9 mouse cellular contexts compared by ENCODE assay signal in the genomic region with DNA sequence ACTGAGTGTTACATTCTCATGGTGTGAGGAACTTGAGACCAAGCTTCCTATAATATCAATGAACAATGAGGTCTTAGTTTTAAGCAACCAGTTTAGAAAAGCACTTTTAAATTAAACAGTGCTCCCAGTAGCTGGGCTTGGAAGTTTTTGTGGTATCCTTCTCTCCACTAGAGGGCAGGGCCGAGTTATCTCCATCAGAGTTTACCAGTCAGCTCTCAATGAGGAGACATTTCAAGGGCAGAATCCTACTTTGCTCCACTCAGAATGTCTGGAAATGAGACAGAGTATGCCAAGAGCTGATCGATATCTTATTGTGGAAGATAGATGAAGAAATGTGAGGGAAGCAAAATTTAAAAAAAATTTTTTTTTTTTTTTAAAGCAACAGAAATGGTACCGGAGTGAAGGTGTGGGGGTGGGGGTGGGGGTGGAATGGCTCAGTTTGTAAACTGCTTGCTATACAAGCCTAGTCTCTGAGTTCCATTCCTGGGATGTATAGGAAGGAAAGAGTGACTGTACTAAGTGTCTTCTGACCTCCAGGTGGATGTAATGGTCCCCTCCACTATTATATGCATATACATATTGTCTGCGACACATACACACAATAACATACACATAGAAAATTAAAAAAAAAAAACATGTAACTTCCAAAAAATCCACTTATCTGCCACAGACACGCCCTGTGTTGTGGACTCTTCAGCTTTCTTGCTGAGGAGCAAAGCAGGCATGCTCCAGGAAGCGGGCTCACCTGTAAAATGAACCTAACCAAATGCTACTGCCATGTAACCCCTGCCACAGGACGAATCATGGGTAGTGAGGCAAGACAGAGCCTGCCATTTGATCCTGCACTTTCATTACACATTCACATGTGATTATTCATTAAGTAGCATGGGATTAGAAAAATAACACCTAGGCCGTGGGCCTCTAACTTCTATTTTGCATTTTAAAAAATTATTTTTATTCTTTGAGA.
A peak's percentile ranks its signal among the peaks of the same experiment; 100 is the strongest.
DNase-seq lines count a peak whose midpoint lies in the region; ATAC-seq and TF ChIP-seq lines count a peak whose summit lies in the region.
"Had no signal": no experiment of that assay in that cellular context is flagged by ENCODE, and none has a peak within 500 bp of the region (broad histone marks: within the 10 kb centered on the region; RNA-seq: fewer than 3 reads in every experiment).

No protein-coding gene starts in this region.

- peak; percentile 50; the same call in 1 of the 2 replicates for TF ChIP-seq CTCF in liver, embryonic 14.5 days (IDR thresholded peaks at IDR 0.05; ENCODE audit: low read depth)

- H3K9me3 ChIP-seq in embryonic facial prominence, embryonic 12.5 days: no peaks in the 10 kb centered on the region
- no peaks in the 10 kb centered on the region for H3K9me3 ChIP-seq in liver, embryonic 14.5 days (ENCODE audit: control insufficient read depth, low read length)
- H3K9me3 ChIP-seq in neural tube, embryonic 13.5 days: no peaks in the 10 kb centered on the region
- H3K9me3 ChIP-seq: embryonic facial prominence, embryonic 15.5 days had no signal

- ATAC-seq in embryonic facial prominence, embryonic 12.5 days (ENCODE audit: insufficient number of reproducible peaks, insufficient read depth, low FRiP score, low TSS enrichment): peak; percentile 60; the same call in 1 of the 2 replicates
- no peak for ATAC-seq in liver, embryonic 14.5 days (ENCODE audit: insufficient read depth)
- ATAC-seq in neural tube, embryonic 13.5 days (ENCODE audit: low read depth): peak; percentile 81
- no peak for ATAC-seq in erythroblast, adult 5-6 weeks (replicated peaks; ENCODE audit: low FRiP score, poor library complexity, severe bottlenecking)

- no peak overlapping the region for H3K9ac ChIP-seq in embryonic facial prominence, embryonic 12.5 days
- H3K9ac ChIP-seq in liver, embryonic 14.5 days (replicated peaks): no peak overlapping the region
- no peak overlapping the region for H3K9ac ChIP-seq in neural tube, embryonic 13.5 days
- H3K9ac ChIP-seq: embryonic facial prominence, embryonic 15.5 days had no signal

- DNase-seq in ES-CJ7 (ENCODE audit: low read depth, low spot score): peak; percentile 71
- peak; percentile 52 to 74 for DNase-seq in adrenal gland, postnatal 36 days
- DNase-seq in heart, postnatal 4 days: peak; percentile 66
- DNase-seq in kidney, postnatal 4 days: peak; percentile 71 to 76
- no peak for DNase-seq in liver, embryonic 14.5 days (ENCODE audit: low read depth in 3 of 3, low spot score in 3 of 3)

- no peak overlapping the region for H3K27ac ChIP-seq in embryonic facial prominence, embryonic 12.5 days
- no peak overlapping the region for H3K27ac ChIP-seq in liver, embryonic 14.5 days
- H3K27ac ChIP-seq in neural tube, embryonic 13.5 days (replicated peaks): no peak overlapping the region
- H3K27ac ChIP-seq: embryonic facial prominence, embryonic 15.5 days had no signal

- no peak for TF ChIP-seq EP300 in liver, embryonic 14.5 days (IDR thresholded peaks at IDR 0.05; ENCODE audit: low read depth)

- WGBS in embryonic facial prominence, embryonic 12.5 days: 64% methylated on average over 8 of the region's 8 CpGs
- 50% methylated on average over 8 of the region's 8 CpGs for WGBS in liver, embryonic 14.5 days (ENCODE audit: insufficient replicate concordance)
- 64% methylated on average over 8 of the region's 8 CpGs for WGBS in neural tube, embryonic 13.5 days

- no peaks in the 10 kb centered on the region for H3K27me3 ChIP-seq in embryonic facial prominence, embryonic 12.5 days
- H3K27me3 ChIP-seq in liver, embryonic 14.5 days (ENCODE audit: control insufficient read depth, insufficient read depth, low read length): no peaks in the 10 kb centered on the region
- H3K27me3 ChIP-seq in neural tube, embryonic 13.5 days: no peaks in the 10 kb centered on the region
- H3K27me3 ChIP-seq: embryonic facial prominence, embryonic 15.5 days had no signal

- H3K4me2 ChIP-seq in embryonic facial prominence, embryonic 12.5 days (replicated peaks): no peak overlapping the region
- H3K4me2 ChIP-seq in liver, embryonic 14.5 days (ENCODE audit: low read depth): no peak overlapping the region
- no peak overlapping the region for H3K4me2 ChIP-seq in neural tube, embryonic 13.5 days
- H3K4me2 ChIP-seq: embryonic facial prominence, embryonic 15.5 days had no signal

- no peaks in the 10 kb centered on the region for H3K36me3 ChIP-seq in embryonic facial prominence, embryonic 12.5 days
- no peaks in the 10 kb centered on the region for H3K36me3 ChIP-seq in liver, embryonic 14.5 days (replicated peaks; ENCODE audit: control insufficient read depth, insufficient read depth, low read depth)
- H3K36me3 ChIP-seq in neural tube, embryonic 13.5 days: no peaks in the 10 kb centered on the region
- H3K36me3 ChIP-seq: embryonic facial prominence, embryonic 15.5 days had no signal

- no peaks in the 10 kb centered on the region for H3K4me1 ChIP-seq in embryonic facial prominence, embryonic 12.5 days
- no peaks in the 10 kb centered on the region for H3K4me1 ChIP-seq in liver, embryonic 14.5 days (replicated peaks; ENCODE audit: control insufficient read depth in 2 of 2, insufficient read depth in 2 of 2, low read length in 1 of 2)
- no peaks in the 10 kb centered on the region for H3K4me1 ChIP-seq in neural tube, embryonic 13.5 days (replicated peaks)
- H3K4me1 ChIP-seq: embryonic facial prominence, embryonic 15.5 days had no signal

- H3K4me3 ChIP-seq in embryonic facial prominence, embryonic 12.5 days: no peak overlapping the region
- H3K4me3 ChIP-seq in liver, embryonic 14.5 days (ENCODE audit: insufficient read depth in 1 of 2, low read depth in 2 of 2, low read length in 2 of 2): no peak overlapping the region
- H3K4me3 ChIP-seq in neural tube, embryonic 13.5 days: no peak overlapping the region
- H3K4me3 ChIP-seq: embryonic facial prominence, embryonic 15.5 days had no signal

Comparison
In these comparisons a context has a peak if more than half of its experiments do, and no peak if none do; other contexts are left out.
1. DNase-seq: peak in ES-CJ7 (single experiment), adrenal gland, postnatal 36 days (2 of 2), heart, postnatal 4 days (single experiment) and kidney, postnatal 4 days (2 of 2); none in liver, embryonic 14.5 days (0 of 3).
2. ATAC-seq: peak in embryonic facial prominence, embryonic 12.5 days (single experiment) and neural tube, embryonic 13.5 days (single experiment); none in liver, embryonic 14.5 days (single experiment) and erythroblast, adult 5-6 weeks (single experiment).